Mouse (Mus musculus) testis, postnatal 14 days (tissue): Measurements from ENCODE around the gene Nuak1.
"Not testable (repeated sequence)": the region's sequence is repeated elsewhere in the genome, so short reads cannot be mapped to it uniquely, and the experiment has no call there.

Experiments used
- DNase-seq: peaks from one replicate; pipeline ENCODE4 v3.0.0; 2021; ENCODE audit warnings: low spot score

Gene Nuak1

GRCm38 (mm10) chr10:84440541-84441433 lies at the start of gene Nuak1:
Nuak1 (minus strand) TSS chr10:84440597.
- DNase-seq: peak; percentile 72

GRCm38 (mm10) chr10:84490115-84490514 lies 49.7 kb upstream of the Nuak1 start:
- no peak for DNase-seq

- peak; percentile 82 for DNase-seq
Observed at GRCm38 (mm10) chr10:84488315-84488714, 47.9 kb upstream of the Nuak1 start.

GRCm38 (mm10) chr10:84484661-84485060 lies 44.3 kb upstream of the Nuak1 start:
- no peak for DNase-seq

GRCm38 (mm10) chr10:84483553-84483952 lies 43.2 kb upstream of the Nuak1 start:
- no peak for DNase-seq

GRCm38 (mm10) chr10:84483069-84483468 lies 42.7 kb upstream of the Nuak1 start:
- DNase-seq: no peak

- DNase-seq: not testable (repeated sequence)
Observed at GRCm38 (mm10) chr10:84482418-84482817, 42.0 kb upstream of the Nuak1 start.

- DNase-seq: no peak
Observed at GRCm38 (mm10) chr10:84481327-84481671, 40.9 kb upstream of the Nuak1 start.

GRCm38 (mm10) chr10:84480667-84481326 lies 40.4 kb upstream of the Nuak1 start:
- peak; percentile 53 for DNase-seq

GRCm38 (mm10) chr10:84480146-84480545 lies 39.7 kb upstream of the Nuak1 start:
- no peak for DNase-seq

GRCm38 (mm10) chr10:84477613-84478076 lies 37.2 kb upstream of the Nuak1 start:
- DNase-seq: no peak

GRCm38 (mm10) chr10:84477045-84477612 lies 36.7 kb upstream of the Nuak1 start:
- DNase-seq: no peak

GRCm38 (mm10) chr10:84467555-84468164 lies 27.3 kb upstream of the Nuak1 start:
- DNase-seq: no peak

- no peak for DNase-seq
Observed at GRCm38 (mm10) chr10:84465511-84465910, 25.1 kb upstream of the Nuak1 start.

GRCm38 (mm10) chr10:84460420-84461101 lies 20.2 kb upstream of the Nuak1 start:
- no peak for DNase-seq

- DNase-seq: no peak
Observed at GRCm38 (mm10) chr10:84458094-84458493, 17.7 kb upstream of the Nuak1 start.

- DNase-seq: no peak
Observed at GRCm38 (mm10) chr10:84457539-84457938, 17.1 kb upstream of the Nuak1 start.

- no peak for DNase-seq
Observed at GRCm38 (mm10) chr10:84456632-84457320, 16.4 kb upstream of the Nuak1 start.

- no peak for DNase-seq
Observed at GRCm38 (mm10) chr10:84451883-84452282, 11.5 kb upstream of the Nuak1 start.

- peak; percentile 57 for DNase-seq
Observed at GRCm38 (mm10) chr10:84450654-84451053, 10.3 kb upstream of the Nuak1 start.

- no peak for DNase-seq
Observed at GRCm38 (mm10) chr10:84449733-84450132, 9.3 kb upstream of the Nuak1 start.
